Comparison of ENCODE assay signal across 15 mouse cellular contexts in genomic region chr12:86580132-86580718, GRCm38 (mm10).
DNase-seq lines count a peak whose midpoint lies in the region; TF ChIP-seq lines count a peak whose summit lies in the region.
"Had no signal": no experiment of that assay in that cellular context is flagged by ENCODE, and none has a peak within 500 bp of the region (broad histone marks: within the 10 kb centered on the region; RNA-seq: fewer than 3 reads in every experiment).

No protein-coding gene starts in this region.

- no peak overlapping the region for H3K27ac ChIP-seq in kidney, adult 2 months (ENCODE audit: insufficient read depth, low read depth, low read length)
- H3K27ac ChIP-seq: heart, adult 2 months; left cerebral cortex, adult 2 months; limb, embryonic 15.5 days had no signal

- TF ChIP-seq CTCF in kidney, adult 2 months (conservative IDR thresholded peaks at IDR 0.05; ENCODE audit: insufficient read depth, insufficient read length, low read depth, low read length), result no peak
- TF ChIP-seq CTCF in brain, embryonic 14.5 days (IDR thresholded peaks at IDR 0.05; ENCODE audit: borderline replicate concordance, extremely low read depth, insufficient read depth, insufficient read length), result no peak

- WGBS in kidney, adult 2 months, result 29% methylated on average over 4 of the region's 4 CpGs

- H3K4me1 ChIP-seq in kidney, adult 2 months (ENCODE audit: control insufficient read depth, insufficient read depth, low read length), result peaks cover 3% of the 10 kb centered on the region; the same call in 1 of the 2 replicates
- H3K4me1 ChIP-seq: limb, embryonic 15.5 days had no signal

- H3K36me3 ChIP-seq in kidney, adult 2 months (ENCODE audit: control insufficient read depth, insufficient read depth, low read length), result no peaks in the 10 kb centered on the region
- H3K36me3 ChIP-seq: limb, embryonic 15.5 days had no signal

- peak; percentile 32 to 74 for DNase-seq in adrenal gland, adult (ENCODE audit: inconsistent age in 2 of 2, low spot score in 1 of 2)
- no peak for DNase-seq in adrenal gland, postnatal 4 days (ENCODE audit: low spot score in 2 of 2)
- peak; percentile 21 for DNase-seq in kidney, adult 2 months
- DNase-seq in kidney, postnatal 25 days, result no peak
- peak; percentile 69 for DNase-seq in brain, embryonic 14.5 days (ENCODE audit: low read depth)
- DNase-seq in kidney, postnatal 10 days, result peak; percentile 13
- DNase-seq in layer of hippocampus, postnatal 10 days (ENCODE audit: low spot score in 2 of 2), result no peak
- no peak for DNase-seq in urinary bladder, postnatal 14 days (ENCODE audit: low spot score)
- DNase-seq: cerebellum, postnatal 36 days; heart, adult 2 months; heart, postnatal 10 days; midbrain, embryonic 14.5 days; right cerebral cortex, adult 18-20 months had no signal

- no peak overlapping the region for H3K4me3 ChIP-seq in kidney, adult 2 months (ENCODE audit: insufficient read depth, low read depth, low read length)
- H3K4me3 ChIP-seq: heart, adult 2 months; left cerebral cortex, adult 2 months; limb, embryonic 15.5 days had no signal

- TF ChIP-seq POLR2A in kidney, adult 2 months (IDR thresholded peaks at IDR 0.05; ENCODE audit: low read depth, low read length), result no peak
- TF ChIP-seq POLR2A in brain, embryonic 14.5 days (IDR thresholded peaks at IDR 0.05; ENCODE audit: borderline replicate concordance, extremely low read depth, insufficient read depth, insufficient read length, poor library complexity, severe bottlenecking), result no peak

- H3K27me3 ChIP-seq in kidney, adult 2 months (replicated peaks; ENCODE audit: control insufficient read depth, insufficient read depth, low read length), result no peaks in the 10 kb centered on the region
- H3K27me3 ChIP-seq: limb, embryonic 15.5 days had no signal

Comparison
In these comparisons a context has a peak if more than half of its experiments do, and no peak if none do; other contexts are left out.
1. DNase-seq: peak in adrenal gland, adult (2 of 2), kidney, adult 2 months (single experiment), brain, embryonic 14.5 days (single experiment) and kidney, postnatal 10 days (single experiment); none in adrenal gland, postnatal 4 days (0 of 2), kidney, postnatal 25 days (0 of 2), layer of hippocampus, postnatal 10 days (0 of 2) and urinary bladder, postnatal 14 days (single experiment).